Mouse (Mus musculus) neural tube, embryonic 14.5 days (tissue): ENCODE data around the gene Aox1. TPM values are rescaled to one million over a fixed set of nuclear protein-coding genes. Genes with fewer than 3 reads are reported as not detected.

Experiments
- ATAC-seq: fragments of 200-750 bp; cut with Nextera tagmentation; 2 replicates; pipeline ENCODE4 v1.8.0; 2017; ENCODE audit warnings: low read depth, mild to moderate bottlenecking, moderate TSS enrichment, moderate library complexity
- H3K27ac ChIP-seq: fragments of 300-500 bp; sonication (generic); 2 replicates; pipeline ENCODE4 v1.5.1; 2014; ENCODE audit warnings: low read depth, mild to moderate bottlenecking, control low read depth, low read length, moderate library complexity, mixed read lengths
- H3K27me3 ChIP-seq: fragments of 300-500 bp; sonication (generic); 2 replicates; pipeline ENCODE4 v1.6.1; 2014; ENCODE audit warnings: low read length; ENCODE audit not compliant: control insufficient read depth, insufficient read depth
- H3K36me3 ChIP-seq: fragments of 300-500 bp; sonication (generic); 2 replicates; pipeline ENCODE4 v1.6.1; 2014; ENCODE audit warnings: low read length, mixed read lengths; ENCODE audit not compliant: control insufficient read depth, insufficient read depth
- H3K4me1 ChIP-seq: fragments of 300-500 bp; sonication (generic); 2 replicates; pipeline ENCODE4 v1.6.1; 2014; ENCODE audit warnings: low read length; ENCODE audit not compliant: control insufficient read depth, insufficient read depth
- H3K4me2 ChIP-seq: fragments of 300-500 bp; sonication (generic); 2 replicates; pipeline ENCODE4 v1.6.1; 2014; ENCODE audit warnings: mild to moderate bottlenecking, low read depth, low read length, control low read depth
- H3K4me3 ChIP-seq: fragments of 300-500 bp; sonication (generic); 2 replicates; pipeline ENCODE4 v1.5.1; 2014; ENCODE audit warnings: low read depth, low read length, control low read depth, mixed read lengths
- H3K9ac ChIP-seq: fragments of 300-500 bp; sonication (generic); replicated peaks from 2 replicates; pipeline ENCODE4 v1.6.1; 2014; ENCODE audit warnings: low read depth, mild to moderate bottlenecking, control low read depth, low read length, mixed read lengths
- H3K9me3 ChIP-seq: fragments of 300-500 bp; sonication (generic); 2 replicates; pipeline ENCODE4 v1.6.1; 2016; ENCODE audit warnings: low read length; ENCODE audit not compliant: control insufficient read depth
- WGBS: fragments of 180-500 bp; shearing (Covaris S2); extraction: QIAGEN DNeasy Blood & Tissue Kit; methylation state at CpG from one replicate; pipeline ENCODE4 v1.1.7; 2014; 5-methylcytosine and 5-hydroxymethylcytosine counted together
- polyA plus RNA-seq: library from polyadenylated mRNA; unstranded; fragments of >200 nt; fragmentation: Nextera tagmentation; extraction: Ambion mirVana; gene quantifications from 2 replicates; pipeline ENCODE4 v1.2.1, GENCODE M21; 2014

Gene Aox1
- polyA plus RNA-seq, 1 experiment from 2014 or later, result 0.08 TPM

- no peaks in the 10 kb centered on the region for H3K4me1 ChIP-seq
- no peak overlapping the region for H3K4me2 ChIP-seq
- H3K4me3 ChIP-seq, result no peak overlapping the region
- no peaks in the 10 kb centered on the region for H3K36me3 ChIP-seq
- H3K27ac ChIP-seq, result no peak overlapping the region
- WGBS, result 88% methylated on average over 4 of the region's 4 CpGs
- no peak for ATAC-seq
- H3K9me3 ChIP-seq, result no peaks in the 10 kb centered on the region
- no peak overlapping the region for H3K9ac ChIP-seq
- no peaks in the 10 kb centered on the region for H3K27me3 ChIP-seq
Observed at GRCm38 (mm10) chr1:58111315-58111714, 81.6 kb downstream of the Aox1 start.

GRCm38 (mm10) chr1:58112880-58113279, 83.1 kb downstream of the Aox1 start, which contains the start of gene Aox3:
Gene Aox3, plus strand, starts transcription at chr1:58113130.
- H3K9me3 ChIP-seq, result no peaks in the 10 kb centered on the region
- H3K36me3 ChIP-seq, result no peaks in the 10 kb centered on the region
- H3K4me2 ChIP-seq, result no peak within 1 kb of the TSS
- WGBS, result 16% methylated on average over 11 of the region's 11 CpGs
- no peaks in the 10 kb centered on the region for H3K27me3 ChIP-seq
- H3K4me3 ChIP-seq, result no peak within 1 kb of the TSS
- H3K4me1 ChIP-seq, result no peaks in the 10 kb centered on the region
- ATAC-seq, result peak; percentile 81
- no peak within 1 kb of the TSS for H3K27ac ChIP-seq
- H3K9ac ChIP-seq, result no peak within 1 kb of the TSS

GRCm38 (mm10) chr1:58113441-58113840, 83.7 kb downstream of the Aox1 start:
- H3K9ac ChIP-seq, result no peak overlapping the region
- no peaks in the 10 kb centered on the region for H3K9me3 ChIP-seq
- no peaks in the 10 kb centered on the region for H3K27me3 ChIP-seq
- H3K4me1 ChIP-seq, result no peaks in the 10 kb centered on the region
- ATAC-seq, result no peak
- H3K27ac ChIP-seq, result no peak overlapping the region
- H3K4me3 ChIP-seq, result no peak overlapping the region
- no peak overlapping the region for H3K4me2 ChIP-seq
- no peaks in the 10 kb centered on the region for H3K36me3 ChIP-seq

- WGBS, result 74% methylated on average over 6 of the region's 6 CpGs
- Histone ChIP-seq H3K4me2 (no peak overlapping the region), H3K9ac (no peak overlapping the region), H3K9me3 (no peaks in the 10 kb centered on the region), H3K27ac (no peak overlapping the region), H3K4me3 (no peak overlapping the region), H3K27me3 (no peaks in the 10 kb centered on the region), H3K36me3 (no peaks in the 10 kb centered on the region), H3K4me1 (no peaks in the 10 kb centered on the region)
- no peak for ATAC-seq
Observed at GRCm38 (mm10) chr1:58114021-58114560, 84.4 kb downstream of the Aox1 start.

GRCm38 (mm10) chr1:58114666-58115375, 85.1 kb downstream of the Aox1 start:
- no peak overlapping the region for H3K9ac ChIP-seq
- no peaks in the 10 kb centered on the region for H3K4me1 ChIP-seq
- H3K9me3 ChIP-seq, result no peaks in the 10 kb centered on the region
- H3K4me3 ChIP-seq, result no peak overlapping the region
- H3K4me2 ChIP-seq, result no peak overlapping the region
- no peak overlapping the region for H3K27ac ChIP-seq
- 69% methylated on average over 12 of the region's 12 CpGs for WGBS
- H3K27me3 ChIP-seq, result no peaks in the 10 kb centered on the region
- ATAC-seq, result no peak
- H3K36me3 ChIP-seq, result no peaks in the 10 kb centered on the region

- Histone ChIP-seq H3K4me2 (no peak overlapping the region), H3K9me3 (no peaks in the 10 kb centered on the region), H3K27me3 (no peaks in the 10 kb centered on the region), H3K36me3 (no peaks in the 10 kb centered on the region), H3K4me1 (no peaks in the 10 kb centered on the region), H3K4me3 (no peak overlapping the region), H3K9ac (no peak overlapping the region), H3K27ac (no peak overlapping the region)
- 94% methylated on average over 3 of the region's 3 CpGs for WGBS
- ATAC-seq, result no peak
Observed at GRCm38 (mm10) chr1:58118231-58118630, 88.5 kb downstream of the Aox1 start.

GRCm38 (mm10) chr1:58124901-58125300, 95.2 kb downstream of the Aox1 start:
- no peaks in the 10 kb centered on the region for H3K4me1 ChIP-seq
- whole genome bisulfite sequencing, result 88% methylated on average over 8 of the region's 8 CpGs
- no peaks in the 10 kb centered on the region for H3K9me3 ChIP-seq
- no peak for ATAC-seq
- no peak overlapping the region for H3K9ac ChIP-seq
- no peaks in the 10 kb centered on the region for H3K27me3 ChIP-seq
- no peak overlapping the region for H3K4me3 ChIP-seq
- H3K36me3 ChIP-seq, result no peaks in the 10 kb centered on the region
- no peak overlapping the region for H3K4me2 ChIP-seq
- no peak overlapping the region for H3K27ac ChIP-seq

- Histone ChIP-seq H3K36me3 (no peaks in the 10 kb centered on the region), H3K4me1 (no peaks in the 10 kb centered on the region), H3K4me3 (no peak overlapping the region), H3K27ac (no peak overlapping the region), H3K4me2 (no peak overlapping the region), H3K9me3 (no peaks in the 10 kb centered on the region), H3K27me3 (no peaks in the 10 kb centered on the region), H3K9ac (no peak overlapping the region)
- no peak for ATAC-seq
Observed at GRCm38 (mm10) chr1:58137891-58138290, 108.2 kb downstream of the Aox1 start.

GRCm38 (mm10) chr1:58138986-58139385, 109.3 kb downstream of the Aox1 start:
- Histone ChIP-seq H3K36me3 (no peaks in the 10 kb centered on the region), H3K4me2 (no peak overlapping the region), H3K27ac (no peak overlapping the region), H3K4me3 (no peak overlapping the region), H3K4me1 (no peaks in the 10 kb centered on the region), H3K9me3 (no peaks in the 10 kb centered on the region), H3K9ac (no peak overlapping the region), H3K27me3 (no peaks in the 10 kb centered on the region)
- WGBS, result 91% methylated on average over 9 of the region's 9 CpGs
- no peak for ATAC-seq
